Mouse (Mus musculus) T-helper 2 cell (primary cell): Measurements from ENCODE around the gene Iqsec1.

Source experiments
- in situ Hi-C: fragments of 300-600 bp; cut with MboI, MseI; formaldehyde crosslinking; loops from one replicate; pipeline ENCODE4 v1.15.1; 2025; ENCODE audit warnings: high pct_unique_total_duplicates

The Iqsec1 gene

DNA sequence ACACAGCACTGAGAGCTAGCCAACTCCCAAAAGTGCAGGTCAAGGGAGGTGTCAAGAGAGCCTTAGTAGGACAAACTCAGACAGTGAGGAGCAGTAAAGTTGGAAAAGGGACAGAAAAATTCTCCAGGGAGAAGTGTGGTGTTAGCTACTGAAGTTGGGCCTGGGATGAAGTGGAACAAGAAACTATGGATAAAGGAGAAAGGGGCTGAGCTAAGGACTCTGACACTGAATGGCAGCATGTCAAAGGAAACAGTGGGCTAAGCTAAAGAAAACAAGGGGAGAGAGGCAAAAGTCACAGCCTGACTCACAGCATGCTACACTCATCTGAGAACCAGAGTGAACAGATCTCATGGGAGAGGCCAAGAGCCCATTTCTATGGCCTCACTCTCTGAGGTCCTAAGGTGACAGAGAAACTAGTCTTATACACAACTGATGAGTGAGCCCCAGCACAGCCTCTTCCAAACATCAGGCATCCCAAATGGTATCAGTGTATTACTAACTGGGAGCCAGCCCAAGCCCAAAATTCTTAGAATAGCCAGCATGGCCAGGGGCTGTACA lies 280.3 kb downstream of the Iqsec1 start:
- in situ Hi-C loops: no loop called here

- in situ Hi-C loops: no loop called here
Measured at GRCm38 (mm10) chr6:90707143-90707542, 281.3 kb downstream of the Iqsec1 start.

DNA sequence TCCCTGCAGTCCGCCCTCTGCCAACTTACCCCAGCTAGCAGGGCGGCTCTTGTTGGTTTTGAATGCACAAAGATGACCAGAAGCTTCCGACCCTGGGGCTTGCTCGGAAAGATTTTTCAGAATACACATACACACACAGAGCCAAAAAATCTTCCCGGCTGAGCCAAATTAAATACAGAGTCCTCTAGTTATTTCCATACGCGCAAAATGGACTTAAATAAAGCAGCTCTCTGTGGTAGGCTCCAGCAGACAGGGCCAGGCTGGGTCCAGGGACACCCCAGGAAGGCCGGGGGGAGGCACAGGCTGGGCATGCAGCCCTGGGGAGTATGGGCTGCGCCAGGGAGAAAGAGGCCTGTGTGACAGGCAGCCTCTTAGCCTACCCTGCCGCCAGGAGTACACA lies 282.0 kb downstream of the Iqsec1 start:
- in situ Hi-C loops: no loop called here

DNA sequence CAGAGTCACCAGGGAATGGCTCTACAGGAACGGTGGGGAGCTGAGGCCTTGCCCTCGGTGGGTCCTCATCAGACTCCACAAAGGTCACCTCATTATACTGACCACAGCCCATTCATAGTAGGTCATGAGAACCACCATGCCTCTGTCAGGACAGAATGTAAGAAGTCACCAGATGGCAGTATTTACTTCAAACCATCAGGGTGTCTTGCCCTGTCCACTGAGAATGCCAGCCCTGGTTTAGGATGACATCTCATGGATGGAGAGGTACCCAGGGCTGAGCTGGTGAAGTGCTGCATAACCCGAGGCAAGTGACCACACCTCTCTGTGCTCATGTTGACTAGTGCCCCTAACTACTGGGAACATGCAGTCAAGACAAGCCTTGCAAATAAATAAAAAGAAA lies 282.7 kb downstream of the Iqsec1 start:
- in situ Hi-C loops: no loop called here

DNA sequence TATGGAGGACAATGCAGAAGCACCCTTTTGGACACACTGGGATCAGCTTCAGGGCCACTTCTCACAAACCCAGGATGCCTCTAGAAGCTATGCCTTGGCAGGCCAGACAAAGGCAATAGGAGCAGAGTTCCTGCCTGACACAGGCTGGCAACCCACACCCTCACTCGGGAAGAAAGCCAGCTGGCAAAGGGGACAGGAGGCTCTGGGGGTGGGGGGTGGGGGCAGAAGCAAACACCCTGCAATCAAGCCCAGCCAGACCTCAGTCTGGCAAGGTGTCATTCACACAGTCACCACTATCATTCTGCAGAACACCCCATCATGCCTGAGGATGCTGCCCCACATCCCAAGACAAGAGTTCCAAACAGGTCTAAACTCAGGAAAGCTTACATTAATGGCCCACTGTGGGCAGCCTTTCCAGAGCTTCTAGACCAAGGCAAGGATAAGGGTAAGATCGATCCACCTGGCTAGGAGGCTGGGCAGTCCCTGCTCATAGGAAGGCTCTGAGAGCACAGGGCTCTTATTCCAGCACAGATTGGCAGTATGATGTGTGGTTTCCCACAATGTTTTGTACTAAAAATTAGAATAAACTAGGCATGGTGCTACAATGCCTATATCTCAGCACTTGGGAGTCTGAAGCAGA lies 283.7 kb downstream of the Iqsec1 start:
- in situ Hi-C loops: no loop called here

DNA sequence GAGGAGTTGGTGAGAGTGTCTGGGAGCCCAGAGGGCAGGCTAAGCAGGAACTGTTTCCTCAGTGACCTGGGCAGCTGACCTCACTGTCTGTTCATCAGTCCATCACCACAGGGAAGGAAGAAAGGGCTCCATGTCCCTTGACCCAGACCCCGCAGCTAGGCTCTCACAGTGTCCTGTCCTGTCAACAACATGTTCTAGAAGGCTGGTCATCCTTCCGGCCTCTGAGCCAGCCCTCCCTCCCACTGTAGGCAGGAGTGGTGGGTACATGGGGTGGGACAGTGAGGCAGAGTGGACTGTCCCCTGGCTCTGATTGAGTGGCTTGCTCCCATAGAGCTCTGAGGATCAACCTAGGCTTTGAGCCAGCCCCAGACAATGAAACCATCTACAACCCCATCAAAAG lies 284.7 kb downstream of the Iqsec1 start:
- in situ Hi-C loops: no loop called here

DNA sequence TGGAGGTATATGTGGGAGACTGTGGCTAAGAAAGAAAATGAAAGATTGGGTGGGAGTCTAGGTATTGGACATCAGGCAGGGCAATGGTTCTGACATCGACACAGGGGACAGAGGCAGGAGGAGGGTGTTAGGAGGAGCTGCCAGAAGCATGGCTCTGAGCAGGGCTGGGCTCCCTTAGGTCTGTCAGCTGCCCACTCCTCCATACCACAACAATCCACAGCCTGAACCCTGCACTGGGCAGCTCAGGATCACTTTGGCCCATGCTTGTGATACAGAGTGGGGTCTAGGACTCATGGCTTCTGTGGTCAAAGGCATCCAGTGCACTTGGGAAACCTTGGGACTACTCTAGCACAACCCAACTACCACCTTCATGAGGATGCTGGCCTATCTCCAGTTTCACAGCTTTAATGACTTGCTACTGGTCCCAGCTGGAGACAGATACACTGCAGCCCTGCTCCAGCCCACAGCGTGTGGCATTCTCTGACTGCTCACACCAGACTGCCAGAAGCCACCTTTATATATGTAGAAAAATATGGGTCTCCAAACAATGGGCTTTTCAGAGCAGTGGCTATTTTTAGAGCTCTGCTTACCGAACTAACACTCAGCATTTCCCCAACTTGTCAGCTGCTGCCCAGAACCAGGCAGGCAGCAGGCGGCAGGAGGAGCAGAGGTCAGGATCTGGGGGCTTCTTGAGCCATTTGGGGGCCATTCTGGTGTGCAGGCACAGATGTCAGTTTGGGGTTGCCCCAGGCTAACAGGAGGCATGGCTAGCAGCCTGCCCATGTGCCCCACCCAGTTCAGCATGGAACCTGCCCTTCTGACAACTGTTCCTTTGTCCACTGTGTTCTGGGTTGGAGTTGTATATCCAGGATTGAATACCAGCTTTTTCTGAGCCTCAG lies 285.4 kb downstream of the Iqsec1 start:
- in situ Hi-C loops: no loop called here

DNA sequence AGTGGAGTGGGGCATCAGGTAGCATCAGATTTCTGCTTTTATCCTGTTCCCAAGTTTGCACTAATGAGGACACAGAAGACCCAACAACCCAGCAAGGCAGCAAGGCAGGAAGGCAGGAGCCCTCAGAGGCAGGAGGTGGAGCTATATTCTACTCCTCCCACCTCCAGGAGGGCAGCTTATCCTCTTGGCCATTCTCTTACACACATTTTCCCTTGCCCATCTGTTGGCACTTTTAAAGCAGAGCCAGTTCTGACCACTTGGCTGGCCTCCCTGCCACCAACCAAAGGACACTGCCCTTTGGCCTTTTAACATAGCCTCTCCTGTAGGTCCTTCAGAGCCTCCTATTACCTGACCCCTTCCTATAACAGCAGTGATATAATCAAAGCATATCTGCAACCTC lies 286.3 kb downstream of the Iqsec1 start:
- in situ Hi-C loops: no loop called here

DNA sequence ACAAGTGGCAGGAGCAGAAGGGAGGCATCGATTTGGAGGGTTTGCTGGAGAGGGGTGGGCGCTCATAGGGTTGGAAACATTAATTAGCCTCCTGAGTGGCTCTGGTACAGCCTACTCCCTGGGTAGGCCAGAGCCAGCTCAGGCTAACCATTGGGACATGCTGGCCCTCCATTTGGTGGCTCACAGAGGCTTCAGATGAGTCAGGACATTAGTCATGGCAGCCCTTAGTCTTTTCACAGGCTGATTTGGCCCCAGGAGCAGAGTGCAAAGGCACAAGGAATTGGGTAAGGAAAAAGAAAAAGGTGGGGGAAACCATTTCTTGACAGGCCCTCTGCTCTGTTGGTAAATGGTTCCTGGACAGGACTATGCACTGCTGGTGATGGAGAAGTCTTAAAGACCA lies 287.1 kb downstream of the Iqsec1 start:
- in situ Hi-C loops: no loop called here

GRCm38 (mm10) chr6:90700737-90701136 lies 287.7 kb downstream of the Iqsec1 start:
- in situ Hi-C loops: no loop called here

DNA sequence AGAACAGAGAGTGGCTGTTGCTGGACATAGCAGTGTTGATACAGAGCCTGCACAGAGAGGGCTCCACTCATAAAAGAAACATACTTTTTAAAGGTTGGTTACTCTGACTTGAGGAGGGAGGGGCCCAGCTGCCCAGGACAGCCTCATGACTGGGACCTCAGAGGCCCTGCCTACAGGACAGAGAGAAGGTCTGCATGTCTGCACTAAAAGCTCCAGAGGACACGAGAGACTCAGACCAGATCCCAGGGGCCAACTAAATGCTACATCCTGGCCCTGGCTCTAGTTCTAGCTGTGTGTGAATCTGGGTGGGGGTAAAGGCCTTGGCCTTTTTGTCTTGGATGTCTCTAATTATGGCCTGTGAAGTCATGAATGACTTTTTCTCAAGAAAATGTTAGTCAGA lies 288.4 kb downstream of the Iqsec1 start:
- in situ Hi-C loops: no loop called here

DNA sequence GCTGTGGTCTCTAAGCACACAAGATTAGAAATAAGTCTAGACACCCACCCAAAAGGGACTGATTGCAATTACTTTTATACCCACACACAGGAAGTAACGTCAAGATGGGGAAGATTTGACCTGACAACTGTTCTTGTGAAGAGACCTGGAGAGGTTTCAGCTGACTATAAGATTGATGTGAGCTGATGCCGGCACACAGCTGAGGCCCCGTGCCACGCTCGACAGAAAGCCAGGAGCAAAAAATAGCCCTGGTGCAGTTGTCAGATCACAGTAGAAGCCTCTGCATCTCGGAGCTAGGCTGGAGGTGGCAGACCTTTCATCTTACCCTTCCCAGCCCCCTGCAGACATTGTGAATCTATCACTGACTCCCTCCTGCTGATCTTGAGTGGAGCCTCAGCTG lies 289.6 kb downstream of the Iqsec1 start:
- in situ Hi-C loops: no loop called here

DNA sequence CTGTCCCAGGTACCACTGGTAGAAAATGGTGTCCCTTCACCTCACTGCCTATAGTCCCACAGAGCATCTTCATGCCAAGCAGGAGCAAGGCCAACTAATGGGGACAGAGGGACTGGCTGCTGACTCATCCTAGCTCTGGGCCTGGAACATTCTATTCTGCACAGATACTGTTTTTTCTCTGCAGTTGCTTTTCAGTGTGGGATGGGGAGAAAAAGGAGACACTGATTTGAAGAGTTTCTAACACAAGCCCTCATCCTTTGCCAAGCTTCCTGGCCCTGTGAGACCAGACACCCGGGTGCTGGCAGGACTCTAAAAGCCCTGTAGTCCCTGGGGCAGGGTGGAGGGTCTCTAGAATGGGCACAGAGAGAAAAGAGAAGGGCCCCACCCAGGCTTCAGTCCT lies 292.7 kb downstream of the Iqsec1 start:
- in situ Hi-C loops: no loop called here

- in situ Hi-C loops: no loop called here
Measured at GRCm38 (mm10) chr6:90692404-90692803, 296.1 kb downstream of the Iqsec1 start.

- in situ Hi-C loops: no loop called here
Measured at GRCm38 (mm10) chr6:90691935-90692334, 296.6 kb downstream of the Iqsec1 start.

DNA sequence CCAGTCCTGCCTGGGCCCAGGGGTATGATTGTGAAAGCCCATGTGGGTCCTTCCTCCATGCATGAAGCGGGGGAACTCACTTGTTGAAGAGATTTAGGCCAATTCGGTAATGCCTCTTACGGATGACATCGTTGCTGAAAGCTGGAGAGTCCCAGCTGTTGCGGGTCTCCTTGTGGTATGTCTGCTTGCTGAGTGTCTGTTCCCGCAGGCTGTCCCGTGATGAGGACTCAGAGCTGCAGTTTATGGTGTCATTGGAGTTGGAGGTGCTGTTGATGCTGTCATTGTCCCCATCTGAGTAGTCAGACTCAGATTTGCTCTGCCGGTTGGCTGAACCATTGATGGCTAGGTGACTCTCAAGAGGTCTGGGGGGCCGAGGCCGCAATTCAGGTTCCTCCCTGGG lies 299.0 kb downstream of the Iqsec1 start:
- in situ Hi-C loops: no loop called here

DNA sequence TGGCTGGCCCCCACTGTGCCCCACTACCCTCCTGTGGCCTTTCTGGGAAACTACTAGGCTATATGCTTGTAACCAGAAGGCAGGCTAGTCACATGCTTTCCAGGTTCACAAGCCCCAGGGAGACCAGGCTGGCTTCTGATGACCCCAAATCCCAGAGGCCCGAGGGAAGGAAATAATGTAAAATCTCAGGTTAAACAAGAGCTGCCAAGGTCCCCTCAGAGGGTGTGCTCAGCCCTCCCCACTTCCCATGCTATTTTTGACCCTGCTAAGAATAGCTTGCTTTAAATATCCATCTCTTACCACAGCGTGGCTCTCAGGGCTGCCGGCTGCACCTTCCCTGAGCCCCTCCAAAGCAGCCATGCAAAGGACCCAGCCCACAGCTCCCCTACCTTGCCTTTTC lies 299.7 kb downstream of the Iqsec1 start:
- in situ Hi-C loops: no loop called here

DNA sequence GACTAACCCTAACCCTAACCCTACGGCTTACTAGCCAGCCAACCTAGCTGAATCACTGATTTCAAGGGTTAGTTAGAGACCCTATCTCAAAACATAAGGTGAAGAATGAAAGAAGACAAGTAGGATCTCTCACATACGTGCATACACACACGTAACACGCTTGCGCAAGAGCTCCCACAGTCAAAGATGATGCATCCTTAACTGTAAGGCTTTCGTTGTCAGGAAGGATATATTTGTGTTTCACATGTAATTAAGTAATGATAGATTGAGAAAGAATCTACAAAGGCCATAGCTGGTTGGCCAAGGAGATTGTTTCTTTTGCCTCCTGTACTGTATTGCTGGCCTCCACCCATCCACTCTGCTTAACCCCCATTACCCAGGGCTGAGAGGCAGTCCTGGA lies 300.5 kb downstream of the Iqsec1 start:
- in situ Hi-C loops: no loop called here

DNA sequence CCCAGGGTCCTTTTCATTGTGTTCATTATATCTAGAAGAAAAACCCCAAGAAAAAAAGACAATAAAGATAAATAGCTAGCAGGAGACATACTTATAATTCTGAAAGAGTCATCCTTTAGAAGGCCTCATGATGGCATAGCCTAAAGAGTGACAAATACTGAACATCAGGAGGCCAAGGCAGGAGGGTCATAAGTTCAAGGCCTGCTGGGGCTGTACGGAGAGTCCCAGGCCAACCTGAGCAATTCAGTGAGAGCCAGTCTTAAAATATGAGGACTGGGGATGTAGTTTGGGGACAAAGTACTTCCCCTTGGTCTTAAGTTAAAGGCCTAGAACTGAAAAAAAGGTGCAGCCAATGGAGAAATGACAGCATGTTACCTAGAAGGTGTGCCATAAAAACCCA lies 301.7 kb downstream of the Iqsec1 start:
- in situ Hi-C loops: no loop called here

- in situ Hi-C loops: no loop called here
Measured at GRCm38 (mm10) chr6:90683831-90684532, 304.5 kb downstream of the Iqsec1 start.

- in situ Hi-C loops: no loop called here
Measured at GRCm38 (mm10) chr6:90680401-90680800, 308.1 kb downstream of the Iqsec1 start.

DNA sequence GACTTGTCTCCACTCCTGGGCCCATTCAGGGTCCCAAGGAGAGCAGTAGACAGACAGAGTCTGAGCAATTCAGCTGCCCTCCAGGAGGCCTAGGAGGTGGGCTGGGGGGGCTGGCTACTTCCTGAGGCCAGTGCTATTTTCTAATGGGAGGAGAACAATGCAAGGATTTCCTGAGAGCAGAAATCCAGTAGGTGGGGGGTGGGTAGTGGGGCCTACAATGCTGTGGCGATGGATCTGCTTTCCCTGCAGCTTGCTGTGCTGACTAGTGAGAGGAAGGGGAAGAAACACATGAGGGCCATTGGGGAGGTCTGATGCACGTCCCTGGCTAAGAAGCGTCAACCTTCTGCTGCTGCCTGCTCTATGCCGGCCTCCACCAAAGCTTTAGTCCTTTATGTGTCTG lies 309.7 kb downstream of the Iqsec1 start:
- in situ Hi-C loops: no loop called here
